Mouse (Mus musculus): ENCODE measurements around the gene B3galt1. TPM values are rescaled to one million over a fixed set of nuclear protein-coding genes. Genes with fewer than 3 reads are reported as not detected.
A peak's percentile ranks its signal among the peaks of the same experiment; 100 is the strongest.

The B3galt1 gene
- polyA plus RNA-seq, 1 experiment from 2014 or later: 15.3 TPM

- Histone ChIP-seq H3K4me3 (ENCODE audit: low read depth, low read length) (no peak overlapping the region), H3K27ac (ENCODE audit: low read depth, low read length) (no peak overlapping the region), H3K27me3 (ENCODE audit: control insufficient read depth, insufficient read depth, low read length) (no peaks in the 10 kb centered on the region), H3K36me3 (ENCODE audit: control insufficient read depth, insufficient read depth, low read length) (no peaks in the 10 kb centered on the region), H3K4me2 (no peak overlapping the region), H3K9me3 (ENCODE audit: control insufficient read depth, low read length) (no peaks in the 10 kb centered on the region), H3K9ac (ENCODE audit: low read length) (no peak overlapping the region), H3K4me1 (ENCODE audit: control insufficient read depth, insufficient read depth, low read length) (no peaks in the 10 kb centered on the region)
- DNase-seq (ENCODE audit: low spot score, missing footprints): no peak
- 88% methylated on average over 2 of the region's 2 CpGs for WGBS
- no peak for ATAC-seq (ENCODE audit: low FRiP score)
These were observed 293.3 kb downstream of the B3galt1 start for GRCm38 (mm10) chr2:67859004-67859403.

GRCm38 (mm10) chr2:67873368-67873767, 307.7 kb downstream of the B3galt1 start:
- Histone ChIP-seq H3K9ac (ENCODE audit: low read length) (no peak overlapping the region), H3K9me3 (ENCODE audit: control insufficient read depth, low read length) (no peaks in the 10 kb centered on the region), H3K36me3 (ENCODE audit: control insufficient read depth, insufficient read depth, low read length) (no peaks in the 10 kb centered on the region), H3K27me3 (ENCODE audit: control insufficient read depth, insufficient read depth, low read length) (no peaks in the 10 kb centered on the region), H3K4me1 (ENCODE audit: control insufficient read depth, insufficient read depth, low read length) (no peaks in the 10 kb centered on the region), H3K27ac (ENCODE audit: low read depth, low read length) (no peak overlapping the region), H3K4me2 (no peak overlapping the region), H3K4me3 (ENCODE audit: low read depth, low read length) (no peak overlapping the region)
- DNase-seq (ENCODE audit: low spot score, missing footprints) (no peak), ATAC-seq (ENCODE audit: low FRiP score) (no peak)
- WGBS: 75% methylated on average over 3 of the region's 3 CpGs

- ATAC-seq (ENCODE audit: low FRiP score): no peak
- 87% methylated on average over 3 of the region's 3 CpGs for WGBS
These were observed 314.2 kb downstream of the B3galt1 start for GRCm38 (mm10) chr2:67879836-67880235.

GRCm38 (mm10) chr2:67881713-67882281, 316.1 kb downstream of the B3galt1 start:
- H3K4me3 ChIP-seq (ENCODE audit: low read depth, low read length): no peak overlapping the region
- 68% methylated on average over 1 of the region's 1 CpGs for WGBS
- H3K4me2 ChIP-seq: no peak overlapping the region
- no peaks in the 10 kb centered on the region for H3K36me3 ChIP-seq (ENCODE audit: control insufficient read depth, insufficient read depth, low read length)
- DNase-seq (ENCODE audit: low spot score, missing footprints) (no peak), ATAC-seq (ENCODE audit: low FRiP score) (no peak)
- H3K27ac ChIP-seq (ENCODE audit: low read depth, low read length): no peak overlapping the region
- H3K4me1 ChIP-seq (ENCODE audit: control insufficient read depth, insufficient read depth, low read length): no peaks in the 10 kb centered on the region
- no peak overlapping the region for H3K9ac ChIP-seq (ENCODE audit: low read length)
- H3K27me3 ChIP-seq (ENCODE audit: control insufficient read depth, insufficient read depth, low read length): no peaks in the 10 kb centered on the region
- no peaks in the 10 kb centered on the region for H3K9me3 ChIP-seq (ENCODE audit: control insufficient read depth, low read length)

More at GRCm38 (mm10) chr2:67879836-67880235, 314.2 kb downstream of the B3galt1 start:
- H3K9me3 ChIP-seq (ENCODE audit: control insufficient read depth, low read length): no peaks in the 10 kb centered on the region
- H3K36me3 ChIP-seq (ENCODE audit: control insufficient read depth, insufficient read depth, low read length): no peaks in the 10 kb centered on the region
- no peak overlapping the region for H3K27ac ChIP-seq (ENCODE audit: low read depth, low read length)
- no peak overlapping the region for H3K9ac ChIP-seq (ENCODE audit: low read length)
- no peaks in the 10 kb centered on the region for H3K27me3 ChIP-seq (ENCODE audit: control insufficient read depth, insufficient read depth, low read length)
- DNase-seq (ENCODE audit: low spot score, missing footprints): no peak
- no peak overlapping the region for H3K4me3 ChIP-seq (ENCODE audit: low read depth, low read length)
- no peak overlapping the region for H3K4me2 ChIP-seq
- no peaks in the 10 kb centered on the region for H3K4me1 ChIP-seq (ENCODE audit: control insufficient read depth, insufficient read depth, low read length)

- Histone ChIP-seq H3K4me1 (ENCODE audit: control insufficient read depth, insufficient read depth, low read length) (no peaks in the 10 kb centered on the region), H3K9me3 (ENCODE audit: control insufficient read depth, low read length) (no peaks in the 10 kb centered on the region), H3K36me3 (ENCODE audit: control insufficient read depth, insufficient read depth, low read length) (no peaks in the 10 kb centered on the region), H3K4me3 (ENCODE audit: low read depth, low read length) (no peak overlapping the region), H3K9ac (ENCODE audit: low read length) (no peak overlapping the region), H3K27me3 (ENCODE audit: control insufficient read depth, insufficient read depth, low read length) (no peaks in the 10 kb centered on the region), H3K27ac (ENCODE audit: low read depth, low read length) (no peak overlapping the region), H3K4me2 (no peak overlapping the region)
- 31% methylated on average over 2 of the region's 2 CpGs for WGBS
- DNase-seq (ENCODE audit: low spot score, missing footprints) (no peak), ATAC-seq (ENCODE audit: low FRiP score) (no peak)
These were observed 332.5 kb downstream of the B3galt1 start for GRCm38 (mm10) chr2:67897956-67898689.

- WGBS: 84% methylated on average over 6 of the region's 6 CpGs
- DNase-seq (ENCODE audit: low spot score, missing footprints): no peak
- H3K4me1 ChIP-seq (ENCODE audit: control insufficient read depth, insufficient read depth, low read length): no peaks in the 10 kb centered on the region
These were observed 335.9 kb downstream of the B3galt1 start for GRCm38 (mm10) chr2:67901574-67901973.

GRCm38 (mm10) chr2:67902651-67903292, 337.1 kb downstream of the B3galt1 start:
- Histone ChIP-seq H3K4me2 (no peak overlapping the region), H3K27me3 (ENCODE audit: control insufficient read depth, insufficient read depth, low read length) (no peaks in the 10 kb centered on the region), H3K4me3 (ENCODE audit: low read depth, low read length) (no peak overlapping the region), H3K27ac (ENCODE audit: low read depth, low read length) (no peak overlapping the region), H3K9me3 (ENCODE audit: control insufficient read depth, low read length) (no peaks in the 10 kb centered on the region), H3K9ac (ENCODE audit: low read length) (no peak overlapping the region), H3K4me1 (ENCODE audit: control insufficient read depth, insufficient read depth, low read length) (no peaks in the 10 kb centered on the region), H3K36me3 (ENCODE audit: control insufficient read depth, insufficient read depth, low read length) (no peaks in the 10 kb centered on the region)
- ATAC-seq (ENCODE audit: low FRiP score) (0 out of 2 replicates have a peak, but pooled peaks have one; percentile 22), DNase-seq (ENCODE audit: low spot score, missing footprints) (no peak)
- 84% methylated on average over 8 of the region's 8 CpGs for WGBS

More at GRCm38 (mm10) chr2:67901574-67901973, 335.9 kb downstream of the B3galt1 start:
- Histone ChIP-seq H3K27ac (ENCODE audit: low read depth, low read length) (no peak overlapping the region), H3K4me3 (ENCODE audit: low read depth, low read length) (no peak overlapping the region), H3K9me3 (ENCODE audit: control insufficient read depth, low read length) (no peaks in the 10 kb centered on the region), H3K27me3 (ENCODE audit: control insufficient read depth, insufficient read depth, low read length) (no peaks in the 10 kb centered on the region), H3K4me2 (no peak overlapping the region), H3K9ac (ENCODE audit: low read length) (no peak overlapping the region), H3K36me3 (ENCODE audit: control insufficient read depth, insufficient read depth, low read length) (no peaks in the 10 kb centered on the region)
- ATAC-seq (ENCODE audit: low FRiP score): no peak

GRCm38 (mm10) chr2:67903769-67904168, 338.1 kb downstream of the B3galt1 start:
- no peak overlapping the region for H3K4me2 ChIP-seq
- no peak overlapping the region for H3K4me3 ChIP-seq (ENCODE audit: low read depth, low read length)
- no peak overlapping the region for H3K9ac ChIP-seq (ENCODE audit: low read length)
- no peak overlapping the region for H3K27ac ChIP-seq (ENCODE audit: low read depth, low read length)
- no peaks in the 10 kb centered on the region for H3K27me3 ChIP-seq (ENCODE audit: control insufficient read depth, insufficient read depth, low read length)
- H3K36me3 ChIP-seq (ENCODE audit: control insufficient read depth, insufficient read depth, low read length): no peaks in the 10 kb centered on the region
- no peaks in the 10 kb centered on the region for H3K4me1 ChIP-seq (ENCODE audit: control insufficient read depth, insufficient read depth, low read length)
- no peak for DNase-seq (ENCODE audit: low spot score, missing footprints)
- ATAC-seq (ENCODE audit: low FRiP score): no peak
- H3K9me3 ChIP-seq (ENCODE audit: control insufficient read depth, low read length): no peaks in the 10 kb centered on the region
- WGBS: 82% methylated on average over 1 of the region's 1 CpGs

- DNase-seq (ENCODE audit: low spot score, missing footprints): no peak
- Histone ChIP-seq H3K9me3 (ENCODE audit: control insufficient read depth, low read length) (no peaks in the 10 kb centered on the region), H3K27ac (ENCODE audit: low read depth, low read length) (no peak overlapping the region), H3K4me3 (ENCODE audit: low read depth, low read length) (no peak overlapping the region), H3K4me2 (no peak overlapping the region), H3K4me1 (ENCODE audit: control insufficient read depth, insufficient read depth, low read length) (no peaks in the 10 kb centered on the region), H3K9ac (ENCODE audit: low read length) (no peak overlapping the region), H3K27me3 (ENCODE audit: control insufficient read depth, insufficient read depth, low read length) (no peaks in the 10 kb centered on the region), H3K36me3 (ENCODE audit: control insufficient read depth, insufficient read depth, low read length) (no peaks in the 10 kb centered on the region)
- no peak for ATAC-seq (ENCODE audit: low FRiP score)
- 81% methylated on average over 3 of the region's 3 CpGs for whole genome bisulfite sequencing
These were observed 366.3 kb downstream of the B3galt1 start for GRCm38 (mm10) chr2:67931994-67932393.

Data from midbrain, embryonic 11.5 days (tissue).